Mouse (Mus musculus): Measurements from ENCODE around the gene Gm45521.

Gm45521 gene

GRCm38 (mm10) chr14:8000831-8001685 lies 44.0 kb downstream of the Gm45521 start:
- WGBS = 27% methylated on average over 17 of the region's 17 CpGs

DNA sequence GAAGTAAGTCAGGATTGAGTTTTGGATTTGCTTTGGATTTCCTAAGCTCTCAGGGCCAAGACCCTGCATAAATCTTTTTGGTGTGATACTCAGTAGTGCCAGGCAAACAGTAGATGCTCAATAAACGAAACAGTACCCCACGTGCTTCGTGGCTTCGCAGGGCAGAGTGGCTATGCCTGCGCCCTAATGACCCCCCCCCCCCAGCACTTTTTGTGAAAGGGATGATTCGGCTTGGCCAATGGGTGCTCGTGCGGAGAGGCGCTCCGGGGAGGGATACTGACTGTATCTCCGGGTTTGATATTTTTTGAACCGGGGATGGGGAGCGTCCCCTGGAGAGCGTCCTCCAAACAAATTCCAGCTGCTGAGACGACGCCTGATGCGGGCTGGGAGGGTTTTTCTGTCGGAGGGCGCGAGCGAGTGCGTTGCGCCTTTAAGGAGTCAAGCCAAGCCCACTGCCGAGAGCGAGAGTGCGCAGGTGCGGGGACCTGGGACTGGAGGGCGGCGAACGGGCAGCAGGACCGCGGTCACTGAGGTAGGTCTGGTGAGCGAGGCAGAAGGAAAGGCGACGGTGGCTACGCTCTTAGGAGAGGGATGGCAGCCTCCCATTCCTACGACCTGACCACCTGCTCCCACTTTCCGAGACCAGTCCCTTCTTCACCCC lies 45.5 kb downstream of the Gm45521 start, which contains the start of gene Abhd6:
Gene Abhd6, plus strand, starts transcription at position 471 of the 661 bp plus-strand sequence.
- WGBS = under 1% methylated on average over 38 of the region's 38 CpGs

DNA sequence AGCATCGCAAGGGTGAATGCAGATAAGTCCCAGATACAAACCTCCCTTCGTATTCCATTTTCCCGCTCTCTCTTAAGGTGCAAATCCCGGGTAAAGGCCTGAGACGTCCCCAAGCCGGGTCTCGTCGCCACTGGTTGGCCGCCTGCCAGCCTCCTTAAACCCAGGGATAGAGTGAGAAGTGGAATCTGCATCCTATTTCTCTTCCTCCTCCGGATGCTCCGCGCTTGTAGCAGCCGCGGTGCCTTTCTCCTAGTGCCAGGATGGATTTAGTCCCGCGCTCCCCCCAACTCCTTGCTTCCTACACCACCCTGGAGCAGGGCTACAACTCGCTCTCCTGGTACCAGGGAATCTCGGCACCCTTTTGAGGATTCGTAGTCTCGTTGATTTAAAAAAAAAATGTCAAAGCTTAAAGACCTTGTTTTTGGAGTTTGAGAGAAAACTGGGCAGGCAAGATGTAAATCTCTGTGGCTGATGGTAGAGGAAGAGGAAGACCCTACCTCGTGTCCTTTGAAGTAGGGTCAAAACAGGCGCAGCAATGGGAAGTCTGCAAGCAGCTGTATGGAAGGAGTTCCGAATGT lies 46.1 kb downstream of the Gm45521 start:
- under 1% methylated on average over 23 of the region's 23 CpGs for WGBS

GRCm38 (mm10) chr14:8003727-8004670 lies 46.9 kb downstream of the Gm45521 start:
- 15% methylated on average over 18 of the region's 18 CpGs for whole genome bisulfite sequencing

GRCm38 (mm10) chr14:8006061-8006460 lies 49.0 kb downstream of the Gm45521 start:
- WGBS = 69% methylated on average over 3 of the region's 3 CpGs

- 49% methylated on average over 2 of the region's 2 CpGs for WGBS
These were observed 50.4 kb downstream of the Gm45521 start for GRCm38 (mm10) chr14:8007486-8007885.

DNA sequence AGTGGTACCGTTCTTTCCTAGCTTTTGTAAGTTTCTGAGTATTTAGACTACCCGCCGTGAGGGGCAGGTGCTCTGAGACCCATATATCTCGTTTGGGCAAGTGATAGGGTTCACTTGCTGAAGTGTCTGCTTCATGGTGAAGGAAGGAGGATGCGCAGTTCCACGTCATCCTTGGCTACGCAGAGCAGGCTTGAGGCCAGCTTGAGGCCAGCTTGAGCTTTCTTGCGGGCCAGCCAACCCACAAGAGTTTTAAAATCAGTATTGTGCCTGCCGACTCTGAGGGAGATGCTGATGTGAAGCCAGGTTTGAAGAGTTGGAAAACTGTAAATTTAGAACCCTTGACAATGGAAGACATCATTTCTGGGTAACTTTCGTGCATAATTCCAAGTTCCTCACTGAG lies 50.8 kb downstream of the Gm45521 start:
- 49% methylated on average over 10 of the region's 10 CpGs for WGBS

All from cerebral cortex, adult 2 months (tissue).